Mouse (Mus musculus): ENCODE data around the gene Grm4.

The Grm4 gene

DNA sequence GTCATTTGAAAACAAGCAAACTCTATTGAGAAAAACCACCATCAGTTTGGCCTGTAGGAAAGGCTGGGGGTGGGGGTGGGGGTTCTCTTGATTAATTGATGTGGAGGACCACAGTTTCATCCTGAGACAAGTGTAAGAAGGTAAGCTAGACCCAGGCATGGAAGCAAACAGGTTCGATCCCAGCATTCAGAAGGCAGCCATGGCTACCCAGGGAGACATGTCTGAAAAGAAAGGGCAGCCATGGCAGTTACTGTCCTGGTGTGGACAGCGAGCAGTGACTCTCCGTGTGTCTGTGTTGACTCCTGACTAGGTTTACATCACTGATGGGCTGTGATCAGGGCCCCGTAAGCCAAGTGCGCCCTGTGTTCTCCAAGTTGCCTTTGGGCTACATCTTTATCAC is at the start of gene Grm4:
Grm4 (minus strand) TSS at position 101 of the 400 bp plus-strand sequence.
- in situ Hi-C loops (cut with MboI, MseI): no loop called here

- in situ Hi-C loops (cut with MboI, MseI): loop anchor here (5.0 kb wide), 2 partner anchors 59 to 244 kb away; no protein-coding TSS in a partner anchor
These were observed 47.0 kb upstream of the Grm4 start for GRCm38 (mm10) chr17:27568228-27568627.

DNA sequence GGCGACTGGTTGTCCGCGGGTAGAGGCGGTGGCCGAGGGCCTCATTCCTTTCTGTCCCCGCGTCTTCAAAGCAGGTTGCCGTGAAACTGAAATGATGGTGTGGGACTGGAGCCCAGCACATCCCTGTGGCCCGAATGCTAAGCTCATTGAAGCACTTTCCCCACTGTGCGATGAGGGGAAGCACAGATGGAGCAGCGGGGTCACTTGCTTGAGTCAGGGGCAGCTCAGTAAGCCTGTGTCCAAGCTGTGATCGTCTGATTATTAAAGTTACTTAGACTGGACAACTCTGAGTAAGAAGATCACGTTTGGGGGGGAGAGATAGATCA is 44.7 kb upstream of the Grm4 start:
- in situ Hi-C loops (cut with MboI, MseI): loop anchor here (5.0 kb wide), 2 partner anchors 61 to 246 kb away; no protein-coding TSS in a partner anchor

GRCm38 (mm10) chr17:27565163-27565941 is 44.1 kb upstream of the Grm4 start, which contains the start of gene AI413582:
Gene AI413582, minus strand, starts transcription at chr17:27565756.
- in situ Hi-C loops (cut with MboI, MseI): loop anchor here (5.0 kb wide), 2 partner anchors 62 to 247 kb away; no protein-coding TSS in a partner anchor

DNA sequence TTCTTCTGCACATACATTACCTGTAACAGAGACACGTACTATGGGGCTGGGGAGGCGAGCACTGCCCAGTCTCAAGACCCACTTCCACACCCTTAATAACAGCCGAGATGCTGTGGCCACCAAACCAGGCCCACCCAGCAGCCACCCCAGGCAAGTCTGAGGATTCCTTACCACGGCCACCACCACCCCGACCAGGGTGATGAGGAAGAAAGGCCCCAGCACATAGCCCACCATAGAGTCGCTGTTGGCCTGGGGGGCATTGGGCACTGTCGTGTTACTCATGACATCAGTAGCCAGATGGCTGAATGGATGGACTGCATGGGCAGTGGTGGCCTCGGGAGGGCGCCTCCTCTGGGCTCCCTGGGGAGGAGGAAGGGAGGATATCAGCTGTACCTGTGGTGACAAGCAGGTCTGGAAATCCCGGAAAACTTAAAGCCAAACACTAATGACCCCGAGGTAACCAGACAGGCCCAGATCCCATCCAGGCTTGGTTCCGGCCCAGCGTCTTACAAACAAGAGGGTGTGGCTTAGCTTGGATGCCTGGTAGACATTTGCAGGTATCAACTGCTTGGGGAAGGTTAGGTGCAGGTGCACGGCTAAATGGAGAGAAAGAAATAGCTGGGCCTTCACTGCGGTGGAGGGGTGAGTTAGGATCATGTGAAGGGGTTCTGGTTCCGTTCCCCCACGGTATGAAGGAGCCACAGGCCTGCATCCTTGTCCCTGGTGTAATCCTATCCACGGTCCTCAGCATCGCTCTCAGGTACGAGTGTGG is 43.4 kb upstream of the Grm4 start:
- in situ Hi-C loops (cut with MboI, MseI): loop anchor here (5.0 kb wide), 2 partner anchors 63 to 248 kb away; no protein-coding TSS in a partner anchor

DNA sequence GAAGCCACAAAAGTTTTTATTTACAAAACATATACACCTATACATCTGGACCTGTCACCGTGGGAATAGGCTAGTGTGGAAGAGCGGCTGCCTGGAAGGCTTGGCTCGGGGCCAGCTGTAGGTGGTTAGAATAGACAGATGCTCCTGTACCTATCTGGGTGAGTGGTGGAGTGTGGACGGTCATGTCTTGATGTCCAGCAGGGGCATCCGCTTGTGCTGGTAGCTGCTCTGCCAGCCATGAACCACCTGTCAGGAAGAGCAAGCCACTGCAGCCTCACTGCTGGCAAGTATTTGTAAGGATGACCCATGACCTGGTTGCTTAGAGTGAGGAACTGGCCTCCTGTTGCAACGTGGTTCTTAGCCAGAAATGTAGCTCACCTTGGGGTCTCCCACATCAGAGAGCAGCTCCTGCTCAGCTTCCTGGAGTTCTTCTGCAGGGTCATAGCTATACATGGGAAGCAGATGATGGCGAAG is 42.6 kb upstream of the Grm4 start:
- in situ Hi-C loops (cut with MboI, MseI): no loop called here

- in situ Hi-C loops (cut with MboI, MseI): no loop called here
These were observed 40.8 kb upstream of the Grm4 start for GRCm38 (mm10) chr17:27561809-27562526.

DNA sequence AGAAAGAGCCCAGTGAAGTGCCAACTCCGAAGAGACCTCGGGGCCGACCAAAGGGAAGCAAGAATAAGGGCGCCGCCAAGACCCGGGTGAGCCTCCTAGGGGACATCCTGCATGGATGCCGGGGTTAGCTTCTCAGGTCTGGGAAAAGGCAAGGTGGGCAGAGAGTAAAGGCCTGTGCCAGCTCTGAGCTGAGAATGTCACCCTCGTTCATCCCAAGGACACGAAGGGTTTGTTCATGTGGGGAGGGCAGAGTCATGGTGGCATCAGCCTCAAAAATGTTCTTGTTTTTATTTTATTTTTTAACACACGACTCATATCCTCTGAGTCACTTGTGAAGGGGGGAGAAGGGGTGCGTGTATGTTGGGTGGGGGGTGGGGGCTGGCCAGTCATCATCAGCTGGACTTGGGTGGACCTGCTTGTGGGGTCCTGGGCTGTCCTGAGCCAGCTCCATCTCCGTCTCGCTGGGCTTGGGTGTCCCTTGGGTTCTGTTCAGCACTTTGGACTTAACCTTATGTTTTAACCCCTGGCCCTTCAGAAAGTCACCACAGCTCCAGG is 39.8 kb upstream of the Grm4 start:
- in situ Hi-C loops (cut with MboI, MseI): no loop called here

DNA sequence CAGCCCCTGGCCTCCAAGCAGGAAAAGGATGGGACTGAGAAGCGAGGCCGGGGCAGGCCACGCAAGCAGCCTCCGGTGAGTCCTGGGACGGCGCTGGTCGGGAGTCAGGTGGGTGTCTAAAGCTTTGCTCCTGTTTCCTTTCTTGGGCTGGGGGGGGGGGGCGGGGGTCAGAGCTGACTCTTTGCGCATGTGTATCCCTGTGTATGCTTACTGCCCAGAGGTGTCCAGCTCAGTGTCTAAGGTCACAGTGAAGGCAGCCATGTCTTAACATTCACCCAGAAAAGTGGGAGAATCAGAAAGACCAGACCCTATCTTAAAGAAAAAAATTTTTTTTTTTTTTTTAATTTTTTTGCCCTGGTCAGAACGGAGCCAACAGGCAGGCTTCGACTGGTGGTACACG is 38.4 kb upstream of the Grm4 start:
- in situ Hi-C loops (cut with MboI, MseI): no loop called here

- in situ Hi-C loops (cut with MboI, MseI): no loop called here
These were observed 37.6 kb upstream of the Grm4 start for GRCm38 (mm10) chr17:27558845-27559244.

DNA sequence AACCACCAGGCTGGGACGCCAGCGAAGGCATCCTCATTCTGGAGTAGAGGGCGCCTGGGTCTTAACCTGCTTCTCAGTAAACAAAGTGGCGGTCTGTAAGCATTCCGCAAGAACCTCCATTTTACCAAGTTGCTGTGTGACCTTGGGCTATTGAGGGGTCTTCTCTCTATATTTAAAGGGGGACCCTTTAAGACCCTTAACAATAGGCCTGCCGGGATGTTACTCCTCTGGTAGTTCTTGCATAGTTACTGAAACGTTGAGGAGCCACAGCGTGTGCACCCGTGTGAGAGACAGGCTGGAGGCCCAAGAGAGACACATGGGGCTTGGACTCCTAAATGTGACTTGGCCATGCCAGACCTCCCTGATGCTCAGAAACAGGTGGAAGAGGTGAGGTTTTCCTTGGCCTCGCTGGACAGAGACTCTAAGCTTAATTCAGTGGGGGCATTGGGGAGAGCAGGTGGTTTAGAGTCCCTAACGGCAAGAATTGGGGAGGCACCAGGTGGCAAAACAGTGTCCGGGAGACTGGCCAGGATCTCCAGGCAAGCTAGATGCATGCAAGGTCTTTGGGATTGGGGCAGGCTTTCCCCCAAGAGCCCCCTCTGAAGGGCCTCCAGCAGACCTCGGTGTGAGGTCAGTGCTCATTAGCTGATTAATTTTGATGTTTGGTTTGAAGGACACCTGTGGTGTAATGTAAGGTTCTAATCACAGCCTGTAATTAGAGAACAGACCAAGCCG is 36.9 kb upstream of the Grm4 start:
- in situ Hi-C loops (cut with MboI, MseI): no loop called here

- in situ Hi-C loops (cut with MboI, MseI): no loop called here
These were observed 36.2 kb upstream of the Grm4 start for GRCm38 (mm10) chr17:27557181-27557926.

GRCm38 (mm10) chr17:27556315-27557011 is 35.3 kb upstream of the Grm4 start, which contains the start of gene Hmga1:
Gene Hmga1, plus strand, starts transcription at chr17:27556497.
- in situ Hi-C loops (cut with MboI, MseI): no loop called here

DNA sequence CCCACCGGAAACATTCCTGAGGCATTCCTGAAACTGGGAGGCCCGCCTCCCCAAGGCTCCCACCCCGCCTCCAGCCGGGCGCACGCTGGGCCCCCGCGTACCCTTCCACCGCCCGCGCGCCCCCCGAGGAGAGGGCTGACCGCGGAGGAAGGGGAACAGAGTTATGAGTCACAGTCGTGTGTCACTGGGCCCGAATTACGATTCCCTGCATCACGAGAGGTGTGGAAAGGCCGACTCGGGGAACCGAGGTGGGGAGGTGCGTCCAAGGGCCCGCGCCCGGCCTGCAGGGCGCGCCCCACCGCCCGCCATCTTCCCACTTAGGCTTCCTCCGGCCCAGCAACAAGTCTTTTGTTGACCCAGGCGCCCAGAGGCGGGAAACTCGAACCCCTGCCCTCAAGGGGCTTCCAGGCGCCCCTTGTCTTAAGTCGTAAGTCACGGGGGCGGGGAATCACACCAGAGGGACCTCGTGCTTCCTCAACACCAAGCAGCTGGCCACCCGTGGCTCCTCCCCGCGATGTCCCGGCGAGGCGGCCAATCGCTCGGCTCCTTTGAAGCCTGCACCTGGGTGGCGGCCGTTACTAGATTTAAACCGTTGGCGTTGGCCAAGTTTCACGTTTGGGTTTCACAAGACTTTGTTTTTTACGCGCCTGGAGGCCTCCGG is 34.4 kb upstream of the Grm4 start:
- in situ Hi-C loops (cut with MboI, MseI): no loop called here

DNA sequence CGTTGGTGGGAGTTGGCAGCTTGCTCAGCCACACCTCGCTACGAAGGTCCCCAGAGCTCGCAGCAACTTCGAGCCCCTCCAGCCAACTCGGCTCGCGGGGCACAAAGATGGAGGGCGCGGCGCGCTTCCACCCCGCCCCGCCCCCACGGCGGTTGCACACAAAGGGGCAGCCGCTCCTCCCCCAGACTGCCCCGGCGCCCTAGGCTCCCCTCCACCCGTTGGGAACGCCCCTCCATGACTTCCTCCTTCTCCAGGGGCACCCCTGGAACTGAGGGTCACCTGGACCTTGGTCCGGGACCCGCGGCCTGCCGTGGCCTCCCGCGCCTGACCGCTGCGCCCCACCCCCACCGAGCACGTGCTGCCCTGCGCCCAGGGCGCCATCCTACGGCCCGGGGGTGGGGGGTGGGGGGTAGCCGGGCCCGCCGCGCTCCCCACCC is 33.9 kb upstream of the Grm4 start:
- in situ Hi-C loops (cut with MboI, MseI): no loop called here

GRCm38 (mm10) chr17:27554062-27554960 is 33.1 kb upstream of the Grm4 start:
- in situ Hi-C loops (cut with MboI, MseI): no loop called here
